Mouse (Mus musculus): ENCODE measurements around the gene R3hdm4.

GRCm38 (mm10) chr10:79896306-79896705 lies 24.7 kb downstream of the R3hdm4 start:
- TF ChIP-seq CTCF (IDR thresholded peaks at IDR 0.05; ENCODE audit: borderline replicate concordance, insufficient read depth, low read length) = no peak
- TF ChIP-seq POLR2A (IDR thresholded peaks at IDR 0.05; ENCODE audit: low read depth, low read length) = no peak

Data from embryonic fibroblast, embryonic 13.5 days (primary cell).